Comparison of ENCODE assay signal across 9 mouse cellular contexts in genomic region chrX:101772035-101772434, GRCm38 (mm10). TPM values are rescaled to one million over a fixed set of nuclear protein-coding genes. Genes with fewer than 3 reads are reported as not detected.
DNase-seq lines count a peak whose midpoint lies in the region; ATAC-seq and TF ChIP-seq lines count a peak whose summit lies in the region.
"Had no signal": no experiment of that assay in that cellular context is flagged by ENCODE, and none has a peak within 500 bp of the region (broad histone marks: within the 10 kb centered on the region; RNA-seq: fewer than 3 reads in every experiment).

No protein-coding gene starts in this region.

- intact Hi-C loops in heart, postnatal 36 days (cut with DNase I): loop anchor here (5.0 kb wide), 1 partner anchor 150 kb away; no protein-coding TSS in a partner anchor

- DNase-seq in kidney, adult 18-20 months: peak; percentile 58
- DNase-seq in MEL (ENCODE audit: low read depth, low spot score): peak; percentile 62
- peak; percentile 29 for DNase-seq in c-Kit-positive CD71-positive TER-119-positive erythroid progenitor cells, embryonic 14.5 days (ENCODE audit: low spot score)
- peak; percentile 43 to 53 for DNase-seq in heart, postnatal 36 days
- DNase-seq in limb, embryonic 10.5 days (ENCODE audit: low spot score): peak; percentile 50
- peak; percentile 57 to 71 for DNase-seq in right cerebral cortex, adult 2 months (ENCODE audit: low spot score in 2 of 2)

- TF ChIP-seq RAD21 in MEL (IDR thresholded peaks at IDR 0.05; ENCODE audit: low read depth, low read length): peak; percentile 72

- WGBS in kidney, embryonic 16.5 days: 45% methylated on average over 5 of the region's 5 CpGs
- WGBS in limb, embryonic 10.5 days: 43% methylated on average over 5 of the region's 5 CpGs

- TF ChIP-seq EP300 in MEL (IDR thresholded peaks at IDR 0.05; ENCODE audit: low read depth in 1 of 2, low read length in 2 of 2): no peak

- ATAC-seq in kidney, embryonic 16.5 days (ENCODE audit: low FRiP score, low TSS enrichment): no peak
- no peak for ATAC-seq in erythroid progenitor cell, adult 5-6 weeks (replicated peaks; ENCODE audit: low FRiP score, poor library complexity, severe bottlenecking)

- no peaks in the 10 kb centered on the region for H3K36me3 ChIP-seq in kidney, embryonic 16.5 days (ENCODE audit: insufficient read depth, low read length)
- no peaks in the 10 kb centered on the region for H3K36me3 ChIP-seq in MEL (ENCODE audit: control insufficient read depth in 1 of 2, insufficient read depth in 2 of 2, low read length in 2 of 2)
- no peaks in the 10 kb centered on the region for H3K36me3 ChIP-seq in limb, embryonic 10.5 days
- H3K36me3 ChIP-seq: neural tube, embryonic 13.5 days had no signal

- no peaks in the 10 kb centered on the region for H3K9me3 ChIP-seq in kidney, embryonic 16.5 days (ENCODE audit: low read length)
- H3K9me3 ChIP-seq in MEL (replicated peaks; ENCODE audit: insufficient read depth, low read length): no peaks in the 10 kb centered on the region
- H3K9me3 ChIP-seq in limb, embryonic 10.5 days (replicated peaks): no peaks in the 10 kb centered on the region
- H3K9me3 ChIP-seq: neural tube, embryonic 13.5 days had no signal

- H3K4me2 ChIP-seq in kidney, embryonic 16.5 days (replicated peaks; ENCODE audit: low read depth, low read length): no peak overlapping the region
- H3K4me2 ChIP-seq: neural tube, embryonic 13.5 days had no signal

- no peak overlapping the region for H3K27ac ChIP-seq in kidney, embryonic 16.5 days (ENCODE audit: low read length)
- H3K27ac ChIP-seq in MEL (ENCODE audit: control insufficient read depth, low read depth, low read length): no peak overlapping the region
- no peak overlapping the region for H3K27ac ChIP-seq in limb, embryonic 10.5 days
- H3K27ac ChIP-seq: neural tube, embryonic 13.5 days had no signal

- H3K27me3 ChIP-seq in kidney, embryonic 16.5 days (ENCODE audit: insufficient read depth, low read length): peaks cover 14% of the 10 kb centered on the region; the same call in 1 of the 2 replicates
- peaks cover 2 to 4% of the 10 kb centered on the region in 2 experiments; a peak in 2 of 4 replicates for H3K27me3 ChIP-seq in MEL (ENCODE audit: control insufficient read depth in 1 of 2, insufficient read depth in 2 of 2, low read length in 2 of 2)
- peaks cover 83% of the 10 kb centered on the region for H3K27me3 ChIP-seq in limb, embryonic 10.5 days (ENCODE audit: low read depth, poor library complexity, severe bottlenecking)

- TF ChIP-seq CTCF in MEL (IDR thresholded peaks at IDR 0.05 in 2 of 3, conservative IDR thresholded peaks at IDR 0.05 in 1 of 3; ENCODE audit: control insufficient read depth in 1 of 3, insufficient read depth in 1 of 3, low read depth in 2 of 3, low read length in 3 of 3, poor library complexity in 1 of 3, severe bottlenecking in 1 of 3): peak; percentile 44 to 74 (median 71)

- TF ChIP-seq POLR2A in MEL (IDR thresholded peaks at IDR 0.05; ENCODE audit: control insufficient read depth in 1 of 2, insufficient read depth in 1 of 2, low read depth in 1 of 2, low read length in 2 of 2, poor library complexity in 1 of 2): no peak

- H3K4me1 ChIP-seq in kidney, embryonic 16.5 days (ENCODE audit: insufficient read depth, low read length): no peaks in the 10 kb centered on the region
- H3K4me1 ChIP-seq in MEL (ENCODE audit: control insufficient read depth in 1 of 2, insufficient read depth in 2 of 2, low read length in 2 of 2): no peaks in the 10 kb centered on the region
- no peaks in the 10 kb centered on the region for H3K4me1 ChIP-seq in limb, embryonic 10.5 days
- H3K4me1 ChIP-seq: neural tube, embryonic 13.5 days had no signal

- H3K79me2 ChIP-seq in MEL (ENCODE audit: control insufficient read depth, insufficient read depth, low read length, poor library complexity): no peaks in the 10 kb centered on the region

- H3K9ac ChIP-seq in kidney, embryonic 16.5 days (replicated peaks; ENCODE audit: low read length): no peak overlapping the region
- no peak overlapping the region for H3K9ac ChIP-seq in MEL (ENCODE audit: control insufficient read depth, low read depth, low read length, poor library complexity, severe bottlenecking)
- H3K9ac ChIP-seq: neural tube, embryonic 13.5 days had no signal

- H3K4me3 ChIP-seq in kidney, embryonic 16.5 days (ENCODE audit: low read length): no peak overlapping the region
- no peak overlapping the region for H3K4me3 ChIP-seq in MEL (ENCODE audit: control insufficient read depth in 1 of 2, insufficient read depth in 1 of 2, low read depth in 2 of 2, low read length in 2 of 2)
- H3K4me3 ChIP-seq in limb, embryonic 10.5 days: no peak overlapping the region
- H3K4me3 ChIP-seq: neural tube, embryonic 13.5 days had no signal

TF ChIP-seq in MEL, 35 proteins besides CTCF, POLR2A, EP300 and RAD21:
- TF ChIP-seq SMC3 (IDR thresholded peaks at IDR 0.05; ENCODE audit: low read depth, low read length) (peak; percentile 75), BHLHE40 (IDR thresholded peaks at IDR 0.05; ENCODE audit: borderline replicate concordance, low read depth, low read length) (no peak), ZC3H11A (IDR thresholded peaks at IDR 0.05; ENCODE audit: low read depth, low read length) (peak; percentile 62)

RNA-seq across cellular contexts. Expression of gene Gm4779, which starts 22.2 kb away (rescaled TPM):
- 0.22 and 0.24 TPM in 2 replicates for polyA plus RNA-seq in kidney, embryonic 16.5 days (2015; fragmentation: Nextera tagmentation; extraction: Ambion mirVana)
- not detected in 2 replicates for total RNA-seq in MEL (2012; rRNA removed)
- polyA plus RNA-seq in MEL (2012; ENCODE audit: insufficient read depth in 1 of 2, insufficient read length in 2 of 2, low read depth in 1 of 2, low replicate concordance in 2 of 2, missing spikeins in 1 of 2): not detected
- not detected for total RNA-seq in heart, postnatal 36 days (2021)
- 0.15 and 0.18 TPM in 2 replicates for polyA plus RNA-seq in limb, embryonic 10.5 days (2016; fragmentation: Nextera tagmentation; extraction: Ambion mirVana)
- total RNA-seq in erythroid progenitor cell, adult 5-6 weeks (2015; ENCODE audit: low replicate concordance): not detected in 2 replicates
- not detected in 2 replicates for total RNA-seq in erythroid progenitor cell, adult 5-6 weeks (2017; ENCODE audit: low replicate concordance)
- polyA plus RNA-seq: neural tube, embryonic 13.5 days had no signal

RNA-seq across cellular contexts. Expression of gene 8030474K03Rik, which starts 22.4 kb away (rescaled TPM):
- 0.22 and 0.33 TPM in 2 replicates for polyA plus RNA-seq in kidney, embryonic 16.5 days (2015; fragmentation: Nextera tagmentation; extraction: Ambion mirVana)
- not detected in 2 replicates for total RNA-seq in MEL (2012; rRNA removed)
- not detected for polyA plus RNA-seq in MEL (2012; ENCODE audit: insufficient read depth in 1 of 2, insufficient read length in 2 of 2, low read depth in 1 of 2, low replicate concordance in 2 of 2, missing spikeins in 1 of 2)
- total RNA-seq in heart, postnatal 36 days (2021): not detected
- polyA plus RNA-seq in limb, embryonic 10.5 days (2016; fragmentation: Nextera tagmentation; extraction: Ambion mirVana): 0.08 and 0.29 TPM in 2 replicates
- not detected in 2 replicates for total RNA-seq in erythroid progenitor cell, adult 5-6 weeks (2015; ENCODE audit: low replicate concordance)
- total RNA-seq in erythroid progenitor cell, adult 5-6 weeks (2017; ENCODE audit: low replicate concordance): not detected in 2 replicates
- polyA plus RNA-seq: neural tube, embryonic 13.5 days had no signal

RNA-seq across cellular contexts. Expression of gene Cxcr3, which starts 38.0 kb away (rescaled TPM):
- polyA plus RNA-seq in kidney, embryonic 16.5 days (2015; fragmentation: Nextera tagmentation; extraction: Ambion mirVana): 0.20 and 0.26 TPM in 2 replicates
- not detected in 2 replicates for total RNA-seq in MEL (2012; rRNA removed)
- under 1 TPM in 1 of 2 experiments, not detected in 1; 0.04 TPM for polyA plus RNA-seq in MEL (2012; ENCODE audit: insufficient read depth in 1 of 2, insufficient read length in 2 of 2, low read depth in 1 of 2, low replicate concordance in 2 of 2, missing spikeins in 1 of 2)
- total RNA-seq in heart, postnatal 36 days (2021): under 1 TPM in 1 of 2 experiments, not detected in 1; 0.24 TPM
- polyA plus RNA-seq in limb, embryonic 10.5 days (2016; fragmentation: Nextera tagmentation; extraction: Ambion mirVana): 0.09 and 0.13 TPM in 2 replicates
- 0.84 TPM in 1 of 2 replicates, not detected in the other for total RNA-seq in erythroid progenitor cell, adult 5-6 weeks (2015; ENCODE audit: low replicate concordance)
- total RNA-seq in erythroid progenitor cell, adult 5-6 weeks (2017; ENCODE audit: low replicate concordance): 0.39 TPM in 1 of 2 replicates, not detected in the other
